Mouse (Mus musculus) lung, postnatal 0 days (tissue): ENCODE measurements around the gene 1700012B09Rik. TPM values are rescaled to one million over a fixed set of nuclear protein-coding genes. Genes with fewer than 3 reads are reported as not detected.

Source experiments
- ATAC-seq: fragments of 200-750 bp; cut with Nextera tagmentation; 2 replicates; pipeline ENCODE4 v1.8.0; 2017; ENCODE audit warnings: moderate library complexity
- DNase-seq: peaks from one replicate; pipeline ENCODE4 v3.0.0-alpha.2; 2016; ENCODE audit warnings: low spot score
- H3K27ac ChIP-seq: fragments of 300-500 bp; sonication (generic); 2 replicates; pipeline ENCODE4 v1.5.1; 2014; ENCODE audit warnings: antibody characterized with exemption, mild to moderate bottlenecking, low read length, mixed read lengths
- H3K27me3 ChIP-seq: fragments of 300-500 bp; sonication (generic); replicated peaks from 2 replicates; pipeline ENCODE4 v1.6.1; 2014; ENCODE audit warnings: low read length, mixed read lengths; ENCODE audit not compliant: insufficient read depth
- H3K36me3 ChIP-seq: fragments of 300-500 bp; sonication (generic); 2 replicates; pipeline ENCODE4 v1.6.1; 2014; ENCODE audit warnings: low read length, mixed read lengths; ENCODE audit not compliant: insufficient read depth
- H3K4me1 ChIP-seq: fragments of 300-500 bp; sonication (generic); 2 replicates; pipeline ENCODE4 v1.6.1; 2014; ENCODE audit warnings: antibody characterized with exemption, low read depth, low read length, mixed read lengths; ENCODE audit not compliant: insufficient read depth
- H3K4me2 ChIP-seq: fragments of 300-500 bp; sonication (generic); replicated peaks from 2 replicates; pipeline ENCODE4 v1.6.1; 2014; ENCODE audit warnings: low read depth, mild to moderate bottlenecking, low read length, moderate library complexity, mixed read lengths
- H3K4me3 ChIP-seq: fragments of 300-500 bp; sonication (generic); 2 replicates; pipeline ENCODE4 v1.5.1; 2014; ENCODE audit warnings: low read depth, low read length
- H3K9ac ChIP-seq: fragments of 300-500 bp; sonication (generic); replicated peaks from 2 replicates; pipeline ENCODE4 v1.6.1; 2014; ENCODE audit warnings: low read depth, mild to moderate bottlenecking
- H3K9me3 ChIP-seq: fragments of 300-500 bp; sonication (generic); 2 replicates; pipeline ENCODE4 v1.6.1; 2016; ENCODE audit warnings: low read length, mixed read lengths
- CTCF ChIP-seq: IDR thresholded peaks from 2 replicates; pipeline ENCODE4 v1.5.1; 2016; ENCODE audit warnings: antibody characterized with exemption, mild to moderate bottlenecking
- EP300 ChIP-seq: IDR thresholded peaks from 2 replicates; pipeline ENCODE4 v1.6.1; 2016; ENCODE audit warnings: antibody characterized with exemption, mild to moderate bottlenecking, control low read depth
- WGBS: fragments of 180-500 bp; shearing (Covaris S2); extraction: QIAGEN DNeasy Blood & Tissue Kit; methylation state at CpG from one replicate; pipeline ENCODE4 v1.1.7; 2014; 5-methylcytosine and 5-hydroxymethylcytosine counted together
- polyA plus RNA-seq: library from polyadenylated mRNA; unstranded; fragments of >200 nt; fragmentation: Nextera tagmentation; extraction: Ambion mirVana; gene quantifications from 2 replicates; pipeline ENCODE4 v1.2.1, GENCODE M21; 2015

The 1700012B09Rik gene
- polyA plus RNA-seq, 1 experiment from 2014 or later: 11.9 TPM

- Histone ChIP-seq H3K36me3 (no peaks in the 10 kb centered on the region), H3K4me1 (no peaks in the 10 kb centered on the region), H3K4me3 (no peak overlapping the region), H3K27me3 (no peaks in the 10 kb centered on the region), H3K9ac (no peak overlapping the region), H3K27ac (no peak overlapping the region), H3K9me3 (no peaks in the 10 kb centered on the region), H3K4me2 (no peak overlapping the region)
- peak; percentile 36 for DNase-seq
- ATAC-seq: peak; percentile 42
- WGBS: 49% methylated on average over 4 of the region's 4 CpGs
- TF ChIP-seq EP300 (no peak), CTCF (no peak)
Observed at GRCm38 (mm10) chr9:14739498-14740150, 31.2 kb downstream of the 1700012B09Rik start.

- 15% methylated on average over 9 of the region's 9 CpGs for WGBS
- H3K9ac ChIP-seq: no peak overlapping the region
- peak; percentile 58 for ATAC-seq
- no peaks in the 10 kb centered on the region for H3K9me3 ChIP-seq
- TF ChIP-seq EP300 (no peak; the same call in 1 of the 2 replicates), CTCF (no peak)
- H3K4me3 ChIP-seq: no peak overlapping the region
- no peaks in the 10 kb centered on the region for H3K27me3 ChIP-seq
- no peaks in the 10 kb centered on the region for H3K36me3 ChIP-seq
- no peak overlapping the region for H3K4me2 ChIP-seq
- DNase-seq: peak; percentile 74
- no peak overlapping the region for H3K27ac ChIP-seq
- H3K4me1 ChIP-seq: peaks cover 3% of the 10 kb centered on the region; the same call in 1 of the 2 replicates
Observed at GRCm38 (mm10) chr9:14730941-14731541, 39.8 kb downstream of the 1700012B09Rik start.

DNA sequence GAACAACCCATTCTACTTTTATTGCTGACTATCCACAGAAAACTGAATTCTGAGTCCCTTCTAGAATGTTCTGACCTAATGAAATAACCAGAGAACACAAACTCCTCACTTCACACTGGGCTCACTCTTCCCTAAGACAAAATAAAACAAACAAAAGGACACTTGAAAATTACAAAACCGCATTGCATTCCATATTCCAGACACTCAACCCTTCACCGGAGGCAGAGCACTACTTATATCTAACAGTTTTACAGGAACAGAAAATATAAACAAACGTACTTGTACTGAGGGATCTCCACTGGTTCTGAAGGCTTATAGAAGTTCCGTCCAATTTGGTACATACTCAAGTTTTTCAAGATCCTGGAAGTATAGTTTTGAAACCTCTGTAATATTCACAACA, 42.5 kb downstream of the 1700012B09Rik start:
- no peaks in the 10 kb centered on the region for H3K27me3 ChIP-seq
- ATAC-seq: peak; percentile 67
- WGBS: 25% methylated on average over 4 of the region's 4 CpGs
- no peak overlapping the region for H3K4me3 ChIP-seq
- TF ChIP-seq CTCF: no peak
- TF ChIP-seq EP300: peak; percentile 82
- no peak overlapping the region for H3K4me2 ChIP-seq
- no peaks in the 10 kb centered on the region for H3K9me3 ChIP-seq
- H3K36me3 ChIP-seq: no peaks in the 10 kb centered on the region
- H3K27ac ChIP-seq: peak overlapping the region; percentile 52
- no peak overlapping the region for H3K9ac ChIP-seq
- peaks cover 3% of the 10 kb centered on the region; the same call in 1 of the 2 replicates for H3K4me1 ChIP-seq
- peak; percentile 72 for DNase-seq

- H3K27me3 ChIP-seq: no peaks in the 10 kb centered on the region
- no peak overlapping the region for H3K4me3 ChIP-seq
- ATAC-seq (peak; percentile 66), DNase-seq (peak; percentile 48)
- H3K36me3 ChIP-seq: no peaks in the 10 kb centered on the region
- 62% methylated on average over 4 of the region's 4 CpGs for WGBS
- H3K4me1 ChIP-seq: peaks cover 3% of the 10 kb centered on the region; the same call in 1 of the 2 replicates
- no peaks in the 10 kb centered on the region for H3K9me3 ChIP-seq
- no peak overlapping the region for H3K9ac ChIP-seq
- H3K27ac ChIP-seq: no peak overlapping the region
- H3K4me2 ChIP-seq: no peak overlapping the region
- TF ChIP-seq CTCF: no peak
- no peak for TF ChIP-seq EP300
Observed at GRCm38 (mm10) chr9:14726629-14727028, 44.2 kb downstream of the 1700012B09Rik start.

GRCm38 (mm10) chr9:14726005-14726404, 44.8 kb downstream of the 1700012B09Rik start:
- ATAC-seq (no peak), DNase-seq (no peak)
- no peak overlapping the region for H3K4me2 ChIP-seq
- no peaks in the 10 kb centered on the region for H3K9me3 ChIP-seq
- H3K27me3 ChIP-seq: no peaks in the 10 kb centered on the region
- H3K27ac ChIP-seq: no peak overlapping the region
- TF ChIP-seq EP300 (no peak), CTCF (no peak)
- no peak overlapping the region for H3K9ac ChIP-seq
- peaks cover 3% of the 10 kb centered on the region; the same call in 1 of the 2 replicates for H3K4me1 ChIP-seq
- H3K4me3 ChIP-seq: no peak overlapping the region
- WGBS: 70% methylated on average over 6 of the region's 6 CpGs
- H3K36me3 ChIP-seq: no peaks in the 10 kb centered on the region

DNA sequence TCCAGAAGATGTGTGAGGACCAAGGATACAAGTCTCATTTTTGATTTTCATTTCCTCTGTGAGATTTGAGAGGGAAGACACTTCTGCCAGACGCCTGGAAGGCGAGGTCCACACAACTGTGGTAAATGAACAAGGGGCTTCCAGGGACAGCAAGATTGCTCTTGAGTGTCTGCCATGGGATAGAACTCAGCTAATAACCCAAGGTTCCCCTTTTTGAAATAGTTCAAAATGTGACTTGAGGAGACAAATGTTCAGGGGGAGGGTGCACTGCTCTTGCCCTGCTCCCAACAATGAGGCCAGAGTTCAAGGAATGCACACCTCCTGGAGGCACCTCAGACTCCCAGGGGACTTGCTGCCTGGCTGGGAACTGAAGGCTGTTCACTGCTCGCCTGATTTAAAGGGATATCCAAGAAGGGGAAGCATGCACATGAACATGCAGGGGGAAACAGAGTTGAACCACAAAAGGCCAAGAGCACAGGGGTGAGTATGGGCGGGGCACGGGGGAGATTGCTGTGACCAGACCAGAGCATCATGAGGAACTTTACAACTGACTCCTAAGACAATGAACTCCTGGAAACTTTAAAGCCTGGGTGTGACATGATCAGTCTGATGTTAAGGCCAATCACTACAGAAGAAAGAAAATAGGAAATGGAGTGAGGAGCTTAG, 45.9 kb downstream of the 1700012B09Rik start:
- Histone ChIP-seq H3K9me3 (no peaks in the 10 kb centered on the region), H3K9ac (no peak overlapping the region), H3K4me1 (peaks cover 3% of the 10 kb centered on the region; the same call in 1 of the 2 replicates), H3K4me2 (no peak overlapping the region), H3K27ac (no peak overlapping the region), H3K27me3 (no peaks in the 10 kb centered on the region), H3K4me3 (no peak overlapping the region), H3K36me3 (no peaks in the 10 kb centered on the region)
- no peak for TF ChIP-seq EP300
- no peak for TF ChIP-seq CTCF
- ATAC-seq: no peak
- WGBS: 74% methylated on average over 5 of the region's 5 CpGs
- no peak for DNase-seq
